Mouse (Mus musculus) kidney, embryonic 16.5 days (tissue): Measurements from ENCODE around the gene Runx1. TPM values are rescaled to one million over a fixed set of nuclear protein-coding genes. Genes with fewer than 3 reads are reported as not detected.
A peak's percentile ranks its signal among the peaks of the same experiment; 100 is the strongest.

Source experiments
- ATAC-seq: fragments of 200-750 bp; cut with Nextera tagmentation; 2 replicates; pipeline ENCODE4 v1.8.0; 2017; ENCODE audit warnings: moderate TSS enrichment; ENCODE audit not compliant: low FRiP score, low TSS enrichment
- H3K27ac ChIP-seq: fragments of 300-500 bp; sonication (generic); 2 replicates; pipeline ENCODE4 v1.5.1; 2014; ENCODE audit warnings: low read length
- H3K27me3 ChIP-seq: fragments of 300-500 bp; sonication (generic); 2 replicates; pipeline ENCODE4 v1.6.1; 2014; ENCODE audit warnings: low read length, control low read depth, mixed read lengths; ENCODE audit not compliant: insufficient read depth
- H3K36me3 ChIP-seq: fragments of 300-500 bp; sonication (generic); 2 replicates; pipeline ENCODE4 v1.6.1; 2014; ENCODE audit warnings: low read length, control low read depth, mixed read lengths; ENCODE audit not compliant: insufficient read depth
- H3K4me1 ChIP-seq: fragments of 300-500 bp; sonication (generic); 2 replicates; pipeline ENCODE4 v1.6.1; 2014; ENCODE audit warnings: low read length, control low read depth, mixed read lengths; ENCODE audit not compliant: insufficient read depth
- H3K4me2 ChIP-seq: fragments of 300-500 bp; sonication (generic); replicated peaks from 2 replicates; pipeline ENCODE4 v1.6.1; 2014; ENCODE audit warnings: low read depth, low read length
- H3K4me3 ChIP-seq: fragments of 300-500 bp; sonication (generic); 2 replicates; pipeline ENCODE4 v1.5.1; 2014; ENCODE audit warnings: mild to moderate bottlenecking, low read length
- H3K9ac ChIP-seq: fragments of 300-500 bp; sonication (generic); replicated peaks from 2 replicates; pipeline ENCODE4 v1.6.1; 2014; ENCODE audit warnings: low read length
- H3K9me3 ChIP-seq: fragments of 300-500 bp; sonication (generic); 2 replicates; pipeline ENCODE4 v1.6.1; 2016; ENCODE audit warnings: low read length, control low read depth
- WGBS: fragments of 180-500 bp; shearing (Covaris S2); extraction: QIAGEN DNeasy Blood & Tissue Kit; methylation state at CpG from one replicate; pipeline ENCODE4 v1.1.7; 2014; 5-methylcytosine and 5-hydroxymethylcytosine counted together
- polyA plus RNA-seq: library from polyadenylated mRNA; unstranded; fragments of >200 nt; fragmentation: Nextera tagmentation; extraction: Ambion mirVana; gene quantifications from 2 replicates; pipeline ENCODE4 v1.2.1, GENCODE M21; 2015

The Runx1 gene
- polyA plus RNA-seq, 1 experiment from 2014 or later: 1.6 TPM

- Histone ChIP-seq H3K4me1 (peaks cover 12% of the 10 kb centered on the region), H3K4me2 (no peak overlapping the region), H3K27me3 (peaks cover 3% of the 10 kb centered on the region; the same call in 1 of the 2 replicates), H3K27ac (no peak overlapping the region), H3K36me3 (no peaks in the 10 kb centered on the region), H3K9me3 (peaks cover 9% of the 10 kb centered on the region), H3K9ac (no peak overlapping the region), H3K4me3 (no peak overlapping the region)
- no peak for ATAC-seq
- WGBS: 85% methylated on average over 2 of the region's 2 CpGs
These were observed 209.1 kb downstream of the Runx1 start for GRCm38 (mm10) chr16:92616839-92617238.

- ATAC-seq: no peak
- peaks cover 3% of the 10 kb centered on the region; the same call in 1 of the 2 replicates for H3K27me3 ChIP-seq
- no peak overlapping the region for H3K27ac ChIP-seq
- no peak overlapping the region for H3K4me2 ChIP-seq
- peaks cover 9% of the 10 kb centered on the region for H3K9me3 ChIP-seq
- H3K36me3 ChIP-seq: no peaks in the 10 kb centered on the region
- H3K4me1 ChIP-seq: peaks cover 18% of the 10 kb centered on the region
- no peak overlapping the region for H3K4me3 ChIP-seq
- H3K9ac ChIP-seq: no peak overlapping the region
- 83% methylated on average over 15 of the region's 15 CpGs for WGBS
These were observed 210.6 kb downstream of the Runx1 start for GRCm38 (mm10) chr16:92615234-92615799.

- Histone ChIP-seq H3K9me3 (peaks cover 4% of the 10 kb centered on the region), H3K4me3 (no peak overlapping the region), H3K9ac (no peak overlapping the region), H3K4me1 (peaks cover 35% of the 10 kb centered on the region), H3K27me3 (peaks cover 3% of the 10 kb centered on the region; the same call in 1 of the 2 replicates), H3K4me2 (no peak overlapping the region), H3K27ac (no peak overlapping the region), H3K36me3 (no peaks in the 10 kb centered on the region)
- no peak for ATAC-seq
- 25% methylated on average over 8 of the region's 8 CpGs for WGBS
These were observed 213.4 kb downstream of the Runx1 start for GRCm38 (mm10) chr16:92612546-92612945.

- no peak for ATAC-seq
- H3K36me3 ChIP-seq: no peaks in the 10 kb centered on the region
- no peak overlapping the region for H3K4me2 ChIP-seq
- peaks cover 9% of the 10 kb centered on the region; the same call in 1 of the 2 replicates for H3K27me3 ChIP-seq
- peaks cover 35% of the 10 kb centered on the region for H3K4me1 ChIP-seq
- H3K4me3 ChIP-seq: no peak overlapping the region
- H3K9ac ChIP-seq: no peak overlapping the region
- WGBS: 80% methylated on average over 12 of the region's 12 CpGs
- H3K27ac ChIP-seq: no peak overlapping the region
- no peaks in the 10 kb centered on the region for H3K9me3 ChIP-seq
These were observed 214.3 kb downstream of the Runx1 start for GRCm38 (mm10) chr16:92611641-92612149.

GRCm38 (mm10) chr16:92610464-92610863, 215.5 kb downstream of the Runx1 start:
- H3K4me2 ChIP-seq: no peak overlapping the region
- H3K27ac ChIP-seq: no peak overlapping the region
- no peak overlapping the region for H3K4me3 ChIP-seq
- H3K4me1 ChIP-seq: peaks cover 35% of the 10 kb centered on the region
- H3K9ac ChIP-seq: no peak overlapping the region
- no peaks in the 10 kb centered on the region for H3K9me3 ChIP-seq
- WGBS: 55% methylated on average over 8 of the region's 8 CpGs
- peaks cover 10% of the 10 kb centered on the region; the same call in 1 of the 2 replicates for H3K27me3 ChIP-seq
- ATAC-seq: no peak
- no peaks in the 10 kb centered on the region for H3K36me3 ChIP-seq

GRCm38 (mm10) chr16:92609717-92610077, 216.3 kb downstream of the Runx1 start:
- H3K4me1 ChIP-seq: peaks cover 35% of the 10 kb centered on the region
- WGBS: 34% methylated on average over 11 of the region's 11 CpGs
- peaks cover 12% of the 10 kb centered on the region; the same call in 1 of the 2 replicates for H3K27me3 ChIP-seq
- no peak overlapping the region for H3K9ac ChIP-seq
- no peaks in the 10 kb centered on the region for H3K9me3 ChIP-seq
- no peak overlapping the region for H3K4me3 ChIP-seq
- ATAC-seq: no peak
- no peak overlapping the region for H3K4me2 ChIP-seq
- no peak overlapping the region for H3K27ac ChIP-seq
- H3K36me3 ChIP-seq: no peaks in the 10 kb centered on the region

GRCm38 (mm10) chr16:92609006-92609716, 216.8 kb downstream of the Runx1 start:
- Histone ChIP-seq H3K36me3 (no peaks in the 10 kb centered on the region), H3K9ac (no peak overlapping the region), H3K27ac (no peak overlapping the region), H3K27me3 (peaks cover 12% of the 10 kb centered on the region; the same call in 1 of the 2 replicates), H3K4me1 (peaks cover 35% of the 10 kb centered on the region), H3K9me3 (no peaks in the 10 kb centered on the region), H3K4me2 (0 out of 2 replicates have a peak overlapping the region, but pooled peaks have one; percentile 8), H3K4me3 (no peak overlapping the region)
- peak; percentile 76 for ATAC-seq
- WGBS: 9% methylated on average over 8 of the region's 8 CpGs

GRCm38 (mm10) chr16:92608180-92608960, 217.6 kb downstream of the Runx1 start:
- no peak for ATAC-seq
- Histone ChIP-seq H3K27ac (no peak overlapping the region), H3K4me3 (no peak overlapping the region), H3K9ac (no peak overlapping the region), H3K4me2 (0 out of 2 replicates have a peak overlapping the region, but pooled peaks have one; percentile 8), H3K27me3 (peaks cover 12% of the 10 kb centered on the region; the same call in 1 of the 2 replicates), H3K9me3 (no peaks in the 10 kb centered on the region), H3K36me3 (no peaks in the 10 kb centered on the region), H3K4me1 (peaks cover 35% of the 10 kb centered on the region)
- 39% methylated on average over 14 of the region's 14 CpGs for WGBS

- H3K9ac ChIP-seq: no peak overlapping the region
- no peaks in the 10 kb centered on the region for H3K36me3 ChIP-seq
- H3K27me3 ChIP-seq: peaks cover 9% of the 10 kb centered on the region; the same call in 1 of the 2 replicates
- H3K27ac ChIP-seq: no peak overlapping the region
- H3K4me1 ChIP-seq: peaks cover 23% of the 10 kb centered on the region
- H3K9me3 ChIP-seq: no peaks in the 10 kb centered on the region
- ATAC-seq: peak; percentile 44; the same call in 1 of the 2 replicates
- WGBS: 84% methylated on average over 7 of the region's 7 CpGs
- no peak overlapping the region for H3K4me2 ChIP-seq
- no peak overlapping the region for H3K4me3 ChIP-seq
These were observed 219.4 kb downstream of the Runx1 start for GRCm38 (mm10) chr16:92606491-92606965.
